Mouse (Mus musculus): ENCODE data around the gene Smarce1.

Gene Smarce1

GRCm38 (mm10) chr11:99170005-99170404 lies 60.8 kb downstream of the Smarce1 start:
- no peak for DNase-seq (ENCODE audit: low read depth, low spot score)

- no peak for DNase-seq (ENCODE audit: low read depth, low spot score)
Measured at GRCm38 (mm10) chr11:99169438-99169837, 61.4 kb downstream of the Smarce1 start.

GRCm38 (mm10) chr11:99168030-99168474 lies 62.8 kb downstream of the Smarce1 start:
- no peak for DNase-seq (ENCODE audit: low read depth, low spot score)

GRCm38 (mm10) chr11:99167576-99167975 lies 63.2 kb downstream of the Smarce1 start:
- DNase-seq (ENCODE audit: low read depth, low spot score) = no peak

- DNase-seq (ENCODE audit: low read depth, low spot score) = no peak
Measured at GRCm38 (mm10) chr11:99166241-99166640, 64.6 kb downstream of the Smarce1 start.

GRCm38 (mm10) chr11:99165031-99165752 lies 65.6 kb downstream of the Smarce1 start:
- no peak for DNase-seq (ENCODE audit: low read depth, low spot score)

- DNase-seq (ENCODE audit: low read depth, low spot score) = no peak
Measured at GRCm38 (mm10) chr11:99162972-99163686, 67.7 kb downstream of the Smarce1 start.

- no peak for DNase-seq (ENCODE audit: low read depth, low spot score)
Measured at GRCm38 (mm10) chr11:99161648-99162047, 69.2 kb downstream of the Smarce1 start.

- no peak for DNase-seq (ENCODE audit: low read depth, low spot score)
Measured at GRCm38 (mm10) chr11:99160228-99160627, 70.6 kb downstream of the Smarce1 start.
